Mouse (Mus musculus): ENCODE results near the gene Iqsec2.

Gene Iqsec2

DNA sequence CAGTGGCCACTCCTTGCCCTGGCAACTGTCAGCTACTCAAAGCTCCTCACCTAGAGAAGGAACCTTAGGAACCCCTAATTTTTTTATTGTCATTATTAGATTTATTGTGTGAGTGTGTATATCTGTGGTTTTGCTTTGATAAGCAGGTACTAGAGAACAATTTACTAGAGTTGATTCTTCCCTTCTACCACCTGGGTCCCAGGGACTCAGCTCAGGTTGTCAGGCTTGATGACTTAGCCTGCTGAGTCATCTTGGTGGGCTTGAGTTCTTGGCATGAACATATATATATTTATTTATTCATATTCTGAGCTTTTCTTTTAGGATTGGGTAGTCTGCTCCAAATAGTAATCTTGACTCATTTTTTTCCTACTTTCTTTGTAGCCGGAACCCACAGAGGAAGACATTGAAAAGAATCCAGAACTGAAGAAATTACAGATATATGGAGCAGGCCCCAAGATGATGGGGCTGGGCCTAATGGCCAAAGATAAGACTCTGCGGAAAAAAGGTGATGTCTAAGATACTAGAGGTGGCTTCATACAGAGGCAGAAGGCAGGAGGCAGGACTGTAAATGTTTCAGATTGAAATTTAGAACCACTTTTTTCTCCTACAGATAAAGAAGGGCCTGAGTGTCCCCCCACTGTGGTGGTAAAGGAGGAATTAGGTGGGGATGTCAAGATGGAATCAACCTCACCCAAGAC is 100.6 kb downstream of the Iqsec2 start:
- no peak for DNase-seq (ENCODE audit: low spot score in 2 of 2)

DNA sequence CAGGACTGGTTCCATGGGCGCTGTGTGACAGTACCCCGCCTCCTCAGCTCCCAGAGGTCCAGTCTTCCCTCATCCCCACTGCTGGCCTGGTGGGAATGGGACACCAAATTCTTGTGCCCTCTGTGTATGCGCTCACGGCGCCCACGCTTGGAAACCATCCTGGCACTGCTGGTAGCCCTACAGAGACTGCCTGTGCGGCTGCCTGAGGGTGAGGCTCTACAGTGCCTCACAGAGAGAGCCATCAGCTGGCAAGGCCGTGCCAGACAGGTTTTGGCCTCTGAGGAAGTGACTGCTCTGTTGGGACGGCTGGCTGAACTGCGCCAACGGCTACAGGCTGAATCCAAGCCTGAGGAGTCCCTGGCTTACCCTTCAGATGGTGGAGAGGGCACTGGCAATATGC is 127.1 kb downstream of the Iqsec2 start:
- no peak for DNase-seq (ENCODE audit: low spot score in 2 of 2)

All from spleen, postnatal 4 days (tissue).